In the genomic region with DNA sequence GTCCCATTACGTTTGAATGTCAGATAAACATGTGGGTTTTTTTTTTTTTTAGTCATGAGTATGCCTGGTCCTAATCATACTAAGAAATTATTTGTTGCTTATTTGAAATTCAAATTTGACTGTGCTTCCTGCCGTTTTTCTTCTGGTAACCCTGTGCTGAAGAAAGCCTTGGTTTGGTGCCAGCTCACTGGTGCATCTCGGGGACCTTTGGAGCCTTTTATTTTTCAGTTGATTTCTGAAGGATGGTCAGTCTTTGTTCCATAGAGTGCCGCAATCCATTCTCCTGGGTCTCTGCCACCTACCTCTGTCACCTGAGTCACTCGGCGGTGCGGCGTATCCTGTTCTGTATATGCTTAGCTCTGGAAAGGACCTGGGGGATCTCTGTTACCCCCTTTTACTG, we compare ENCODE assay signal across 17 mouse cellular contexts.
DNase-seq lines count a peak whose midpoint lies in the region; ATAC-seq and TF ChIP-seq lines count a peak whose summit lies in the region.
"Had no signal": no experiment of that assay in that cellular context is flagged by ENCODE, and none has a peak within 500 bp of the region (broad histone marks: within the 10 kb centered on the region; RNA-seq: fewer than 3 reads in every experiment).

No protein-coding gene starts in this region.

- H3K4me2 ChIP-seq in neural tube, embryonic 14.5 days (ENCODE audit: low read depth, low read length), result no peak overlapping the region
- no peak overlapping the region for H3K4me2 ChIP-seq in neural tube, embryonic 15.5 days
- H3K4me2 ChIP-seq in kidney, postnatal 0 days (ENCODE audit: low read length), result peak overlapping the region; percentile 27; the same call in 1 of the 2 replicates
- H3K4me2 ChIP-seq: limb, embryonic 13.5 days; liver, embryonic 15.5 days had no signal

- H3K9ac ChIP-seq in neural tube, embryonic 14.5 days (replicated peaks; ENCODE audit: low read depth, low read length), result no peak overlapping the region
- H3K9ac ChIP-seq in neural tube, embryonic 15.5 days (replicated peaks), result no peak overlapping the region
- H3K9ac ChIP-seq in kidney, postnatal 0 days (ENCODE audit: low read depth, low read length), result no peak overlapping the region
- H3K9ac ChIP-seq: limb, embryonic 13.5 days; liver, embryonic 15.5 days had no signal

- WGBS in neural tube, embryonic 14.5 days, result 61% methylated on average over 8 of the region's 8 CpGs
- 61% methylated on average over 8 of the region's 8 CpGs for WGBS in neural tube, embryonic 15.5 days
- 53% methylated on average over 8 of the region's 8 CpGs for WGBS in kidney, postnatal 0 days

- H3K27ac ChIP-seq in neural tube, embryonic 14.5 days (ENCODE audit: low read depth, low read length), result peak overlapping the region; percentile 40; the same call in 1 of the 2 replicates
- no peak overlapping the region for H3K27ac ChIP-seq in neural tube, embryonic 15.5 days (replicated peaks)
- H3K27ac ChIP-seq in kidney, postnatal 0 days, result no peak overlapping the region
- H3K27ac ChIP-seq: embryonic facial prominence, embryonic 10.5 days; limb, embryonic 13.5 days; liver, embryonic 15.5 days had no signal

- no peaks in the 10 kb centered on the region for H3K36me3 ChIP-seq in neural tube, embryonic 14.5 days (ENCODE audit: control insufficient read depth, insufficient read depth, low read length)
- no peaks in the 10 kb centered on the region for H3K36me3 ChIP-seq in neural tube, embryonic 15.5 days
- no peaks in the 10 kb centered on the region for H3K36me3 ChIP-seq in kidney, postnatal 0 days (ENCODE audit: insufficient read depth, low read length)
- H3K36me3 ChIP-seq: embryonic facial prominence, embryonic 10.5 days; limb, embryonic 13.5 days; liver, embryonic 15.5 days had no signal

- ATAC-seq in neural tube, embryonic 14.5 days (ENCODE audit: low read depth), result no peak
- no peak for ATAC-seq in neural tube, embryonic 15.5 days (ENCODE audit: low FRiP score)
- ATAC-seq in kidney, postnatal 0 days (replicated peaks; ENCODE audit: low FRiP score, low read depth), result no peak

- no peaks in the 10 kb centered on the region for H3K27me3 ChIP-seq in neural tube, embryonic 14.5 days (ENCODE audit: control insufficient read depth, insufficient read depth, low read length)
- no peaks in the 10 kb centered on the region for H3K27me3 ChIP-seq in neural tube, embryonic 15.5 days (replicated peaks)
- no peaks in the 10 kb centered on the region for H3K27me3 ChIP-seq in kidney, postnatal 0 days (ENCODE audit: insufficient read depth, low read length)
- H3K27me3 ChIP-seq: CH12.LX; limb, embryonic 13.5 days; liver, embryonic 15.5 days had no signal

- H3K4me3 ChIP-seq in neural tube, embryonic 14.5 days (ENCODE audit: low read depth, low read length), result no peak overlapping the region
- no peak overlapping the region for H3K4me3 ChIP-seq in neural tube, embryonic 15.5 days (replicated peaks)
- no peak overlapping the region for H3K4me3 ChIP-seq in kidney, postnatal 0 days (replicated peaks; ENCODE audit: low read depth, low read length)
- H3K4me3 ChIP-seq: embryonic facial prominence, embryonic 10.5 days; erythroblast, embryonic 14.5 days; limb, embryonic 13.5 days; liver, embryonic 15.5 days had no signal

- DNase-seq in cerebellum, postnatal 14 days, result peak; percentile 24 to 31
- DNase-seq in cerebellum, adult 9-11 months, result no peak
- DNase-seq in kidney, postnatal 0 days (ENCODE audit: low spot score), result peak; percentile 31
- DNase-seq in gastrocnemius, adult 8-10 months (ENCODE audit: low spot score in 2 of 2), result no peak
- DNase-seq in thymus, adult 18-20 months, result no peak
- DNase-seq in heart, adult 18-20 months, result no peak
- DNase-seq: adrenal gland, postnatal 14 days; lung, postnatal 14 days; spleen, adult 18-20 months; thymus, postnatal 25 days had no signal

- TF ChIP-seq CTCF in kidney, postnatal 0 days (IDR thresholded peaks at IDR 0.05; ENCODE audit: low read depth), result no peak

- H3K4me1 ChIP-seq in neural tube, embryonic 14.5 days (ENCODE audit: control insufficient read depth, insufficient read depth, low read length), result 0 out of 2 replicates have a peak, but pooled peaks cover 8% of the 10 kb centered on the region
- peaks cover 16% of the 10 kb centered on the region for H3K4me1 ChIP-seq in neural tube, embryonic 15.5 days
- peaks cover 4% of the 10 kb centered on the region; the same call in 1 of the 2 replicates for H3K4me1 ChIP-seq in kidney, postnatal 0 days (replicated peaks; ENCODE audit: insufficient read depth, low read length)
- H3K4me1 ChIP-seq: liver, embryonic 15.5 days had no signal

- H3K9me3 ChIP-seq in neural tube, embryonic 14.5 days (ENCODE audit: control insufficient read depth, low read length), result no peaks in the 10 kb centered on the region
- H3K9me3 ChIP-seq in neural tube, embryonic 15.5 days (replicated peaks), result no peaks in the 10 kb centered on the region
- H3K9me3 ChIP-seq in kidney, postnatal 0 days (replicated peaks; ENCODE audit: low read length), result no peaks in the 10 kb centered on the region
- H3K9me3 ChIP-seq: embryonic facial prominence, embryonic 10.5 days; limb, embryonic 13.5 days; liver, embryonic 15.5 days had no signal

Comparison
In these comparisons a context has a peak if more than half of its experiments do, and no peak if none do; other contexts are left out.
1. DNase-seq: peak in cerebellum, postnatal 14 days (2 of 2) and kidney, postnatal 0 days (single experiment); none in cerebellum, adult 9-11 months (single experiment), gastrocnemius, adult 8-10 months (0 of 2), thymus, adult 18-20 months (0 of 2) and heart, adult 18-20 months (0 of 2).